Mouse (Mus musculus) lung, postnatal 25 days (tissue): Measurements from ENCODE around the gene Ccdc190.
A peak's percentile ranks its signal among the peaks of the same experiment; 100 is the strongest.

Source experiments
- DNase-seq: peaks from one replicate; pipeline ENCODE4 v3.0.0; 2022; ENCODE audit warnings: low spot score

Ccdc190 gene

GRCm38 (mm10) chr1:169932122-169932746, 3.8 kb downstream of the Ccdc190 start:
- no peak for DNase-seq

GRCm38 (mm10) chr1:169934005-169934725, 5.7 kb downstream of the Ccdc190 start:
- DNase-seq, result peak; percentile 24

GRCm38 (mm10) chr1:169939345-169939744, 10.9 kb downstream of the Ccdc190 start:
- DNase-seq, result peak; percentile 41

DNA sequence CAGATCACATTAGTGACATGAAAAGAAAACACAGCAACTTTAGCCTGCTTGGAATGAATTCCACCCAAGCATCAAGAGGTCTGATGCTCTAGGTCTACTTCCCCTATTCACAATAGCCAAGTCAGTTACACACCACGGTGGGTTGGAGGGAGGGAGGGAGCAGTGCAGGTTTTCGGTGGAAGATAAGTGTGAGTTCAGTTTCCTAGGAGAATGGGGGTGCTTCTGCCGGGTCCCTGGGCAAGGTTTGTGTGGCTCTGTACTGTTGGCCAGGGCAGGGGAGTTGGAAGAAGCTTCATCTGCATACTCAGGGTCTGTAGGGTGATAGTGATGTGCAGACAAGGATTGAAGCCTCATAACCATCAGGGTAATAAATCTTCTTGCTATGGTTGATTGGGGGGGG, 17.6 kb downstream of the Ccdc190 start:
- DNase-seq, result no peak

- DNase-seq, result no peak
These were observed 19.2 kb downstream of the Ccdc190 start for GRCm38 (mm10) chr1:169947654-169948053.

DNA sequence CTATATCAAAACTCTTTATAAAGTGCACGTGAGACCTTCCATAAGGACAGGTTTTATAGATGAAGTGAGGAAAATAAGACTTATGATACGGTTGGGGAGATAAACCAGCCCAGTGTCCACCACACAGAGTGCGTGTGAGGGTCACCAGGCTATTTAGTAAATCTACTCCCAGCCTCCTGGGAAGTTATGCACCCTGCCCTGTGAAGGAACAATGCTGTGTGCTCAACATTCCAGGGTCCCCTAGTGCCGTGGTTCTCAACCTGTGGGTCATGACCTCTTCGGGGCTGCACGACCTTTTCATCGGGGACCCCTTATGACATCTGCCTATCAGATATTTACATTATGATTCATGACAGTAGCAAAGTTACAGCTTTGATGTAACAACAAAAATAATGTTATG, 19.8 kb downstream of the Ccdc190 start:
- DNase-seq, result no peak

- no peak for DNase-seq
These were observed 20.4 kb downstream of the Ccdc190 start for GRCm38 (mm10) chr1:169948866-169949265.

- DNase-seq, result no peak
These were observed 21.5 kb downstream of the Ccdc190 start for GRCm38 (mm10) chr1:169949981-169950380.

DNA sequence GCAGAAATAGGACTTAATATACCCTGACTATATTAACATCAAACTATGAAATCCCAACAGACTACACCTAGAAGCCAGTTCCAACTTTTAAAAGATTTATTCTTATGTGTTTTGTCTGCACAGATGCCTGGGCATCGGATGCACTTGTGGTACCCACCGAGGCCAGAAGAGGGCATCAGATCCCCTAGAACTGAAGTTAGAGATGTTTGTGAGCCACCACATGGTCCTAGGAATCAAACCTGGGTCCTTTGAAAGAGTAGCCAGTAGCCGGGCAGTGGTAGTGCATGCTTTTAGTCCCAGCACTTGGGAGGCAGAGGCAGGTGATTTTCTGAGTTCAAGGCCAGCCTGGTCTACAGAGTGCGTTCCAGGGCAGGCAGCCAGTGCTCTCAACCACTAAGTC, 22.2 kb downstream of the Ccdc190 start:
- DNase-seq, result no peak

DNA sequence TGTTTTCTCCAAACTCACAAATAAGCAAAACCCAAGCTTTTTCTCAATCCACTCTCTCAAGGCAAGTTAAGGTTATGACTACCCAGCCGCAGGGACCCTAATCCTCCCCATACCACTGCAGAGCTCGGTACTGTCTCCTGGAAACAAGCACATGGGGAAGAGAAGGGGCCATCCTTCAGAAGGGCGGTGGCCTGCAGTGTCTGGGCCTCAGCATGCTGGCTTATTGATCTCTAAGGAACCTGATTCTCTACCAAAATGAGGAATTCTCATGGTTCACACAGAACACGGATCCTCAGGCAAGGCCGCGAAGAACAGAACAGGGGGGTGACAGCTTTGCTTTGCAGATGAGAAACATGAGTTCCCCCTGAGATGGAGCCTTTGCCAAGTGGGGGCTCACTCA, 23.1 kb downstream of the Ccdc190 start:
- no peak for DNase-seq

GRCm38 (mm10) chr1:169952636-169953035, 24.2 kb downstream of the Ccdc190 start:
- no peak for DNase-seq

DNA sequence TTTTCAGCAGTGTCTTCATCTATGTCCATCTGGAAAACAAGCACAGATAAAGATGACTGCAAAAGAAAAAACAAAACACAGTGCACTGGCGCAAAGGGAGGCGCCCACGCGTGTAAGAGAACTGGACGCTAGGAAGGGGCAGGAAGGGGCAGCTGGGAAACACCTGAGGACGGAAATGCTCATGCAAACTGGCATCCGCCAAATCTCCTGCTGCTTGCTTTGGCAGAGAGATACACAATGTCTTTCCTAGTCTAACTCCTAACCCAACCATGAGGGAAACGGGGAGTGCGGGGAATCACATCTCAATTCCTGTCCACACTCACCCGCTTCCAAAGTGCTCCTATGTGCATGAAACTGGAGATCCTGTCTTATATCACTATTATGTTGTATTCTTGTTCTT, 24.7 kb downstream of the Ccdc190 start:
- DNase-seq, result no peak

GRCm38 (mm10) chr1:169968792-169969515, 40.5 kb downstream of the Ccdc190 start, which contains the start of gene Hsd17b7:
Gene Hsd17b7 (minus strand): TSS chr1:169969241.
- peak; percentile 99 for DNase-seq

DNA sequence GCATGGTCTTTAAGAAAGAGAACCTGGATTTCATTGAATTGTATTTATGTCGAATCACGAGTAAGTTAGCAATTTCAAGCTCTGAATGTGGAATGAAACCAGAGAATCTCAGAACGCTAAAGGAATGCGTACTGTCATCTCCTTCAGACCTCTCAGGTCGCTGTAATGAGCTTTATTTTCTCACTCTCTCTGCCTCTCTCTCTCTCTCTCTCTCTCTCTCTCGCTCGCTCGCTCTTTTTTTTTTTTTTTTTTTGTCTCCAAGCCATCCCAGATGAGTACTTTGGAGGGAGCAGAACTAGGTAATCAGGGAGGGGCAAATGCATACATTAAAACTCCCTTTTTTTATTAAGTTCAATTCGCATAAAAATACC, 41.1 kb downstream of the Ccdc190 start:
- no peak for DNase-seq

DNA sequence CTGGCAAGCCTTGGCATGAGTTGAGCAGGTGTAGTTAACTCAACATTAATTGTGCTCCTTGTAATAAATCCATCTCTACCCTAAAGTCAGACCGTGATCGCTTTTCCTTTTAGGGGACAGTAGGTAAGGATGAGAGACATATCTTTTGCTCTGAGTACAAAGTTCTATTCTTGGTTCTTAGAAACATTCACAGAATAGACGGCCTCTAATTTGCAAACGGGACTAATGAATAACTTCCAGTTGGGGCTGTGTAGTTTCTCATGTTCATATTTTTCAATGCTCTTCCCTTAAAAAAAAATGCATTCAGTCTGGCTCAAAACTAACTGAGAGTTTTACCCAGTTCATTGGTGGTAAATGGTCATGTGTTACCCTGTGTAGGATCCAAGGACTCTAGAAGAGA, 42.5 kb downstream of the Ccdc190 start:
- DNase-seq, result no peak

DNA sequence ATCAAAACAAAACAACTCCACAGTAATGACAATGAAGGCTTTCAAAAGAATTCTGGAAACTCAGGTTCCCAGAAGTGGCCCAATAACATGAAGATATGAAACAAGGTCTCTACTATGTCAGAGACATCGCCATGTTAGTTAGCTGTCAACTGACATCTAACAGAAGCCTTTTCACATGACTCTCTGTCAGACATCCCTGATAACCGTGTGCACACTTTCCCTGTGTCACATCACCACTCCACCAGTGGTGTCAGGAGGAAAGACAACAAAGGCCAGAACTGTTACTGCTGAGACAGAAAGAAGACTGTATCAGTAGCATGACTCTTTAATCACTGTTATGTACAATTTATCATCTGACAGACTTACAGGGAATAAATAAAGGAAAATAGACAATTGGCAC, 43.5 kb downstream of the Ccdc190 start:
- no peak for DNase-seq

GRCm38 (mm10) chr1:169977621-169978020, 49.2 kb downstream of the Ccdc190 start:
- no peak for DNase-seq
